Mouse (Mus musculus): Measurements from ENCODE around the gene Zyx.

DNA sequence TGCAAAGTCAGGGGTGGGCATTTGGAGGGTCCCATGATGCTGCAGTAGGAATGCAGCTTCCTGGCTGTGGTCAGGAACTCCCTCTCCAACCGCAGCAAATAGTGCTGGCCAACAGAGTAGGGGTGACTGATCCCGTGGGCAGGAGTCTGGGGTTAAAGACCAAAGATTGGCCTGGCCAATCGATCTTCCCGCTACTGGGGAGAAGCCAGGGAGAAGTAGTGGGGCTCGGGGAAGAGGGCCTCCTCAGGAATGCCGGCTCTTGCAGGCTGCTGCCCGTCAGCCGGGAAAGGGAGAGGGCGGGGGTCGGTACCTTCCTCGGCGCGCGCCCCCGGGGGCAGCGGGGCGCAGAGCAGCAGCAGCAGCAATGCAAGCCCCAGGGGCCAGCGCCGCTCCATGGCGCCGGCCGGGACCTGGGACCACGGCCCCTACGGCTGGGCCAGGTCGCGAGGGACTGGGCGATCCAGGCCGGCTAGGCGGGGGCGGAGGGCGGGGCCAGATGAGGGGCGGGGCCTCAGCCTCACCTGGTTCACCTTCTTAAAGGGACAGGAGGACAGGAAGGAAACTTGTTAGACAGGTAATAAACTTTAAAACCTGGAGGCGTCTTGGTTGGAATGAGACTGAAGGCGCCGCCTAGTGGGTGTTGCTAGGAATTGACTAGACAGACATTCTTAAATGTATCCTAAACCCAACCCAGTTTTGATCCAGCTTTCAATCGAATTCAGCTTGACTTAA lies 23.6 kb downstream of the Zyx start, which contains the start of gene Epha1:
- TF ChIP-seq EP300 (optimal IDR thresholded peaks at IDR 0.05) (no peak), CTCF (IDR thresholded peaks at IDR 0.05; ENCODE audit: low read depth) (peak; percentile 73)
